Mouse (Mus musculus): ENCODE data around the gene Senp7.
"Not testable (repeated sequence)": the region's sequence is repeated elsewhere in the genome, so short reads cannot be mapped to it uniquely, and the experiment has no call there.

The Senp7 gene

GRCm38 (mm10) chr16:56066113-56066512, 18.0 kb downstream of the Senp7 start:
- DNase-seq (ENCODE audit: low read depth, low spot score) = no peak

GRCm38 (mm10) chr16:56068523-56069070, 20.5 kb downstream of the Senp7 start:
- peak; percentile 78 for DNase-seq (ENCODE audit: low read depth, low spot score)

- DNase-seq (ENCODE audit: low read depth, low spot score) = no peak
These were observed 23.4 kb downstream of the Senp7 start for GRCm38 (mm10) chr16:56071317-56072232.

GRCm38 (mm10) chr16:56072533-56072932, 24.4 kb downstream of the Senp7 start:
- no peak for DNase-seq (ENCODE audit: low read depth, low spot score)

- DNase-seq (ENCODE audit: low read depth, low spot score) = not testable (repeated sequence)
These were observed 25.0 kb downstream of the Senp7 start for GRCm38 (mm10) chr16:56073150-56073549.

- no peak for DNase-seq (ENCODE audit: low read depth, low spot score)
These were observed 26.0 kb downstream of the Senp7 start for GRCm38 (mm10) chr16:56074122-56074521.

- no peak for DNase-seq (ENCODE audit: low read depth, low spot score)
These were observed 26.4 kb downstream of the Senp7 start for GRCm38 (mm10) chr16:56074565-56074964.

GRCm38 (mm10) chr16:56075222-56076111, 27.3 kb downstream of the Senp7 start:
- peak; percentile 93 for DNase-seq (ENCODE audit: low read depth, low spot score)

- no peak for DNase-seq (ENCODE audit: low read depth, low spot score)
These were observed 28.2 kb downstream of the Senp7 start for GRCm38 (mm10) chr16:56076121-56076869.

- DNase-seq (ENCODE audit: low read depth, low spot score) = no peak
These were observed 31.3 kb downstream of the Senp7 start for GRCm38 (mm10) chr16:56079419-56079818.

- no peak for DNase-seq (ENCODE audit: low read depth, low spot score)
These were observed 33.6 kb downstream of the Senp7 start for GRCm38 (mm10) chr16:56081691-56082090.

GRCm38 (mm10) chr16:56086336-56086735, 38.2 kb downstream of the Senp7 start:
- no peak for DNase-seq (ENCODE audit: low read depth, low spot score)

GRCm38 (mm10) chr16:56090385-56090784, 42.2 kb downstream of the Senp7 start:
- peak; percentile 66 for DNase-seq (ENCODE audit: low read depth, low spot score)

- DNase-seq (ENCODE audit: low read depth, low spot score) = not testable (repeated sequence)
These were observed 48.4 kb downstream of the Senp7 start for GRCm38 (mm10) chr16:56096401-56097018.

GRCm38 (mm10) chr16:56115706-56116105, 67.6 kb downstream of the Senp7 start:
- DNase-seq (ENCODE audit: low read depth, low spot score) = no peak

- no peak for DNase-seq (ENCODE audit: low read depth, low spot score)
These were observed 68.0 kb downstream of the Senp7 start for GRCm38 (mm10) chr16:56116155-56116554.

GRCm38 (mm10) chr16:56117327-56118180, 69.4 kb downstream of the Senp7 start:
- DNase-seq (ENCODE audit: low read depth, low spot score) = no peak

GRCm38 (mm10) chr16:56122517-56122916, 74.4 kb downstream of the Senp7 start:
- DNase-seq (ENCODE audit: low read depth, low spot score) = no peak

GRCm38 (mm10) chr16:56124045-56124444, 75.9 kb downstream of the Senp7 start:
- DNase-seq (ENCODE audit: low read depth, low spot score) = no peak

- DNase-seq (ENCODE audit: low read depth, low spot score) = peak; percentile 62
These were observed 83.5 kb downstream of the Senp7 start for GRCm38 (mm10) chr16:56131666-56132065.
